Mouse (Mus musculus) CH12.LX (cell line): Measurements from ENCODE around the gene Oaz3.

Source experiments
- E2F4 ChIP-seq: IDR thresholded peaks from 2 replicates; pipeline ENCODE4 v1.6.1; 2011; ENCODE audit warnings: low read depth, low read length, improper control_type of control experiment; ENCODE audit not compliant: insufficient replicate concordance
- NRF1 ChIP-seq: IDR thresholded peaks from 2 replicates; pipeline ENCODE4 v1.6.1; 2014; ENCODE audit warnings: low read depth, mild to moderate bottlenecking, inconsistent platforms, low read length, improper control_type of control experiment, moderate library complexity
- POLR2A ChIP-seq: IDR thresholded peaks from 2 replicates; pipeline ENCODE4 v1.6.1; 2011; ENCODE audit warnings: low read depth, mild to moderate bottlenecking, improper control_type of control experiment, low read length
- POLR2AphosphoS2 ChIP-seq: IDR thresholded peaks from 2 replicates; pipeline ENCODE4 v1.6.1; 2011; ENCODE audit warnings: low read depth, low read length, improper control_type of control experiment
- USF1 ChIP-seq: IDR thresholded peaks from 2 replicates; pipeline ENCODE4 v1.6.1; 2014; ENCODE audit warnings: low read depth, mild to moderate bottlenecking, inconsistent platforms, low read length, improper control_type of control experiment
- ZC3H11A ChIP-seq: IDR thresholded peaks from 2 replicates; pipeline ENCODE4 v1.6.1; 2012; ENCODE audit warnings: low read depth, mild to moderate bottlenecking, inconsistent platforms, low read length, improper control_type of control experiment

DNA sequence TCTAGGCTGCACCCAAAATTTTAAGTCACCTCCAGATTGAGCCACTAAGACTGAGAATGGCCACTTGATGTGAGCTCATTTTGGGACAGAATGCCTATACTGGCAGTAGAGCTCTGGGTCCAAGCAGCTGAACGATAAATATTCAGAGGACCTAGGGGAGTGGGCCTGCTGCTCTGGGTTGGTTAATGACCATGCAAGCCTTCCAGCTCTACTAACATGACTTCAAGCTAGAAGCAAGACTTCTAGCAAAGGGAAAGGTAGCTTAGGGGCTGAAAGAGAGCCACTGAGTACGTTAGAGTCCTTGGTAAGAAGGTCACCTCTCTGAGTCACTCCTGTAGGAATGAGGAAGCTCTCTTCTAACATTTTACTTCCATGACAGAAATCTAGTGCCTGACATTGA lies 51.6 kb downstream of the Oaz3 start:
- TF ChIP-seq USF1, result no peak
- no peak for TF ChIP-seq E2F4
- TF ChIP-seq ZC3H11A, result no peak
- no peak for TF ChIP-seq POLR2A
- TF ChIP-seq NRF1, result no peak
- no peak for TF ChIP-seq POLR2AphosphoS2
